Mouse (Mus musculus): ENCODE measurements around the gene Tmtc1. TPM values are rescaled to one million over a fixed set of nuclear protein-coding genes. Genes with fewer than 3 reads are reported as not detected.

Tmtc1 gene
- total RNA-seq, 2 experiments from 2014 or later: 90.6 to 92.3 TPM

GRCm38 (mm10) chr6:148214765-148215164 is 229.4 kb downstream of the Tmtc1 start:
- intact Hi-C loops (cut with DNase I): loop anchor here (5.0 kb wide), 2 partner anchors 618 to 698 kb away; partner anchors contain the start of gene Ipo8
- DNase-seq (ENCODE audit: low spot score): no peak

GRCm38 (mm10) chr6:148211897-148212680 is 232.1 kb downstream of the Tmtc1 start, which contains the start of gene Ergic2:
Gene Ergic2 (minus strand): TSS chr6:148212374.
- intact Hi-C loops (cut with DNase I): loop anchor here (5.0 kb wide), 1 partner anchor 620 kb away; the partner anchor contains the start of gene Ipo8
- DNase-seq (ENCODE audit: low spot score): peak; percentile 95

GRCm38 (mm10) chr6:148211391-148211876 is 232.8 kb downstream of the Tmtc1 start:
- no peak for DNase-seq (ENCODE audit: low spot score)
- intact Hi-C loops (cut with DNase I): loop anchor here (5.0 kb wide), 1 partner anchor 621 kb away; the partner anchor contains the start of gene Ipo8

GRCm38 (mm10) chr6:148207522-148207921 is 236.7 kb downstream of the Tmtc1 start:
- DNase-seq (ENCODE audit: low spot score): no peak
- intact Hi-C loops (cut with DNase I): no loop called here

GRCm38 (mm10) chr6:148205134-148205533 is 239.1 kb downstream of the Tmtc1 start:
- DNase-seq (ENCODE audit: low spot score): no peak

GRCm38 (mm10) chr6:148199729-148200128 is 244.5 kb downstream of the Tmtc1 start:
- DNase-seq (ENCODE audit: low spot score): no peak
- intact Hi-C loops (cut with DNase I): no loop called here

More at GRCm38 (mm10) chr6:148205134-148205533, 239.1 kb downstream of the Tmtc1 start:
- intact Hi-C loops (cut with DNase I): no loop called here

GRCm38 (mm10) chr6:148199177-148199576 is 245.0 kb downstream of the Tmtc1 start:
- intact Hi-C loops (cut with DNase I): no loop called here
- no peak for DNase-seq (ENCODE audit: low spot score)

GRCm38 (mm10) chr6:148193972-148194701 is 250.1 kb downstream of the Tmtc1 start:
- no peak for DNase-seq (ENCODE audit: low spot score)
- intact Hi-C loops (cut with DNase I): no loop called here

GRCm38 (mm10) chr6:148185694-148186093 is 258.5 kb downstream of the Tmtc1 start:
- DNase-seq (ENCODE audit: low spot score): no peak
- intact Hi-C loops (cut with DNase I): no loop called here

Other genes with a start within 250 kb of the Tmtc1 start
- 10 to 100 TPM; 61.4 to 64.3 TPM for gene Ergic2, start 232.0 kb downstream of the Tmtc1 start, total RNA-seq (2021)